Comparison of ENCODE assay signal across 7 mouse cellular contexts in the genomic region with DNA sequence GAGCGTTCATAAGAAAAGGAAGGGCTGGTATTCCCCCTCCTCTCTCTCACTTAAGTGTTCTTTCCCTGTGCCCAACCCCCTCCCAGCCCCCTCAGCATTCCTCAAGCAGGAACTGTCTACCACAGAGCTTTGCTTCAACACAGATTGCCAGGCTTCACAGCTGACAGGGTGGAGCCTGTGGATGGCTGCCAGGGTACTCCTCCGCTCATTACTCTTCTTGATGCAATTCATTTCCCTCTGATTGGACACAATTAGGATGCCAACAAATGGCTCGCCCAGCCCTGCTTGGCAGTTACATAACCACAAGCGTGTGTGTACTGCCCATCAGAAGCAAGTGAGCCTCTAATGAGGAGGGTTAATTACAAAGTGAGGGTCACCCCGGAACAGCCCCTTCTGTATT.
A peak's percentile ranks its signal among the peaks of the same experiment; 100 is the strongest.
DNase-seq lines count a peak whose midpoint lies in the region; ATAC-seq and TF ChIP-seq lines count a peak whose summit lies in the region.

No protein-coding gene starts in this region.

- H3K9ac ChIP-seq in heart, postnatal 0 days (replicated peaks; ENCODE audit: low read depth, low read length), result no peak overlapping the region

- no peak overlapping the region for H3K4me3 ChIP-seq in heart, postnatal 0 days (ENCODE audit: low read depth, low read length)

- H3K4me1 ChIP-seq in heart, postnatal 0 days (ENCODE audit: control insufficient read depth, insufficient read depth), result peaks cover 4% of the 10 kb centered on the region; the same call in 1 of the 2 replicates

- TF ChIP-seq CTCF in heart, postnatal 0 days (IDR thresholded peaks at IDR 0.05; ENCODE audit: low read depth), result no peak

- no peak for ATAC-seq in heart, postnatal 0 days (ENCODE audit: insufficient read depth, low read depth)

- intact Hi-C loops in left cerebral cortex, postnatal 14 days (cut with DNase I), result no loop called here

- no peak for TF ChIP-seq EP300 in heart, postnatal 0 days (IDR thresholded peaks at IDR 0.05; ENCODE audit: low read depth)

- no peaks in the 10 kb centered on the region; the same call in 1 of the 2 replicates for H3K9me3 ChIP-seq in heart, postnatal 0 days (replicated peaks; ENCODE audit: control insufficient read depth, low read length)

- H3K27ac ChIP-seq in heart, postnatal 0 days (ENCODE audit: low read depth), result no peak overlapping the region

- DNase-seq in testis, postnatal 10 days (ENCODE audit: low spot score), result peak; percentile 59
- DNase-seq in testis, postnatal 14 days (ENCODE audit: low spot score), result no peak
- peak; percentile 78 to 88 for DNase-seq in cerebellum, postnatal 25 days
- DNase-seq in heart, postnatal 0 days (ENCODE audit: low spot score), result peak; percentile 16
- peak; percentile 79 to 93 for DNase-seq in left cerebral cortex, postnatal 14 days (ENCODE audit: low spot score in 2 of 2)
- DNase-seq in right cerebral cortex, adult 2 months (ENCODE audit: low spot score in 2 of 2), result peak; percentile 79 to 84
- no peak for DNase-seq in embryo, embryonic 9.5 days (ENCODE audit: extremely low spot score)

- WGBS in heart, postnatal 0 days, result 50% methylated on average over 5 of the region's 5 CpGs

- H3K27me3 ChIP-seq in heart, postnatal 0 days (ENCODE audit: control insufficient read depth, insufficient read depth, low read length), result no peaks in the 10 kb centered on the region

- no peaks in the 10 kb centered on the region for H3K36me3 ChIP-seq in heart, postnatal 0 days (replicated peaks; ENCODE audit: control insufficient read depth, insufficient read depth, low read length)

- no peak overlapping the region for H3K4me2 ChIP-seq in heart, postnatal 0 days (ENCODE audit: low read depth, low read length)

Comparison
In these comparisons a context has a peak if more than half of its experiments do, and no peak if none do; other contexts are left out.
1. DNase-seq: peak in testis, postnatal 10 days (single experiment), cerebellum, postnatal 25 days (2 of 2), heart, postnatal 0 days (single experiment), left cerebral cortex, postnatal 14 days (2 of 2) and right cerebral cortex, adult 2 months (2 of 2); none in testis, postnatal 14 days (single experiment) and embryo, embryonic 9.5 days (single experiment).